Mouse (Mus musculus) G1E-ER4 (cell line): ENCODE results near the gene Rfpl4. TPM values are rescaled to one million over a fixed set of nuclear protein-coding genes. Genes with fewer than 3 reads are reported as not detected.
"Not testable (repeated sequence)": the region's sequence is repeated elsewhere in the genome, so short reads cannot be mapped to it uniquely, and the experiment has no call there.

Source experiments
- GATA1 ChIP-seq: IDR thresholded peaks from one replicate; pipeline ENCODE4 v1.8.0; 2012; ENCODE audit warnings: low read length, inconsistent platforms
- polyA plus RNA-seq: library from polyadenylated mRNA; stranded (reverse); fragments of >175 nt; gene quantifications from 2 replicates; pipeline ENCODE4 v1.2.3, GENCODE M21; 2012

Rfpl4 gene
- polyA plus RNA-seq: not detected in 2 replicates

DNA sequence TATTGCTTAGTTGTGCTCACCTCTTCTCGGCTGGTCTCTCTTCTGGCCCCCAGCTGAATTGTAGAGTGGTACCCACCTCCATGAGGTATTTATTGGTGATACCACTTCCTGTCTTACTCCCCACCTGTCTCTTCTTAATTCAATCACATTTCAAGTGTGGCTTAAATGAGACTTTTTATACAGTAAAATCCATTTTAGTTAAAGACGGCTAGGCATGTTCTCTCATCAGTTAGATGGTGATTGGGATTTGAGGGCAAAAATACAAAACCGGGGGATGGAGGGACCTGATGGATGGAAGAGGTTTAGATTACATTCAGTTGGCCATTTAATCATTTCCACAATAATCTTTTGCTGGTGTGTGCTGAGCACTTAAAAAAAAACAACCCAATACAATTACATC is at the start of gene Rfpl4:
TSS of gene Rfpl4 (minus strand) at position 101 of the 400 bp plus-strand sequence.
- TF ChIP-seq GATA1: no peak

- TF ChIP-seq GATA1: not testable (repeated sequence)
Observed at GRCm38 (mm10) chr7:5149570-5149969, 32.8 kb upstream of the Rfpl4 start, which contains the start of gene Vmn1r55. Vmn1r55 (minus strand) TSS chr7:5149670.

DNA sequence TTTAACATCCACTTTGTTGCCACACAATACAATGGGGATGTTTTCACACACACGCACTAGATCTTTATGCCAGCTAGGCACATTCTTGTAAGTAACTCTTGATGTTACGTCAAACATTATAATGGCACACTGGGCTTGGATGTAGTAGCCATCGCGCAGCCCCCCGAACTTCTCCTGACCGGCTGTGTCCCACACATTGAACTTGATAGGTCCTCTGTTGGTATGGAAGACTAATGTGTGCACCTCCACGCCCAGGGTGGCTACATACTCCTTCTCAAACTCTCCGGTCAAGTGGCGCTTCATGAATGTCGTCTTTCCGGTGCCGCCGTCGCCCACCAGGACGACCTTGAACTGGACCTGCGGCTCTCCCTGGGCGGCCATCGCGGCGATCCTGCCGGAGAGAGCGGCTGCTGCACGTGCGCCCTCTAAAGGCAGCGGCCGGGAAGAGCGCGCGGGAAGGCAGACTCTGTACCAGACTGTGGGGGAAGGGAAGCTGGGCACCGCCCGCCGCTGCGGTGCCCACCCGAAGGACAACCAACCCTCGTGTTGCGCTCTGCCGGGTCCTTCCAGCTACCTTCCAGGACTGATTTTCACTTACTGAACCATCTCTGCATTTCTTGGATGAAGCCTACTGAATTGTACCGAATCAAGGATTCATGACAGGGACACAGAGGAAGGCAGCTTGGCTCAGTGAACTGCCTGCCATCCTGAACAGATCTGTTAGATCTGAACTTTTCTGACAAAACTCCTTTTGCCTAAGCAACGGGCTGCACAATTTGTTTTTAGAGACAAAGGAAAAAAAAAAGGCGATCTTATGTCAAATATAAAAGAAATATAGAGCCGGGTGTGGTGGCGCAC is 9.0 kb upstream of the Rfpl4 start, which contains the start of gene Rasl2-9:
TSS of gene Rasl2-9 (minus strand) at position 402 of the 858 bp plus-strand sequence.
- no peak for TF ChIP-seq GATA1

GRCm38 (mm10) chr7:5125078-5125477 is 8.3 kb upstream of the Rfpl4 start:
- no peak for TF ChIP-seq GATA1

DNA sequence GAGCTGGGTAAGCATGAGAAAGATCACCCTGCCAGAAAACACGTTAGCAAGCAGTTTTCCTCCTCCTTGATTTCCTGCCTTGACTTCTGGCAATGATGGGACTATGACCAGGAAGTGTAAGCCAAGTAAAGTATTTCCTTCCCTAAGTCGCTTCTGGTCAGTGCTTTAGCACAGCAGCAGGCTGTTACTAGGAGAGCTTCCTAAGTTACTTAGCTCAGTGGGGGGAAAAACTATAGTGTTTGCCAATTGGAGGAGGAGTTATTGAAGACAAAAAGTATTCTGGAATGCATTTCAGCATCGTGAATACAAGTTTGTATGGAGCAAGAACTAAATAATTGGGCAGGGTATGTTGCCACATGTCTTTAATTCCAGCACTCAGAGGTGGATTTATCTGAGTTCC is 4.0 kb downstream of the Rfpl4 start:
- no peak for TF ChIP-seq GATA1

- TF ChIP-seq GATA1: no peak
Observed at GRCm38 (mm10) chr7:5109301-5109700, 7.4 kb downstream of the Rfpl4 start.

DNA sequence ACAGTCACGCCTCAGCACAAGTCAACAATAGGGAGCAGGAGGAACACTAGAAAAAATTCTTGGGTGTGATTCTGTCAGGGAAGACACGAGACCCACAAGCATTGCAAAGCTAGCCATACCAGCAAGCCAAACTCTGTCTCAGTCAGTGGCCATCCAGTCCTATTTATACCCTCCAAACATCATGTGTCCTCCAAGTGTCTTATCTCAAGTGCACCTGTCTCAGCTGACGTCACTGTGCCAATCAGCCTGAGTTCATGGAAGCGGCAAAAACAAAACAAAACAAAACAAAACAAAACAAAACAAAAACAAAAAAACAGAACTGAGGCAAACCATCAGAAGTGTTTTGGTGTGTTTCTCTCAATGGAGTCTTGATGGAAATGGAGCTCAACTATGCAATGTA is 8.5 kb downstream of the Rfpl4 start:
- no peak for TF ChIP-seq GATA1

DNA sequence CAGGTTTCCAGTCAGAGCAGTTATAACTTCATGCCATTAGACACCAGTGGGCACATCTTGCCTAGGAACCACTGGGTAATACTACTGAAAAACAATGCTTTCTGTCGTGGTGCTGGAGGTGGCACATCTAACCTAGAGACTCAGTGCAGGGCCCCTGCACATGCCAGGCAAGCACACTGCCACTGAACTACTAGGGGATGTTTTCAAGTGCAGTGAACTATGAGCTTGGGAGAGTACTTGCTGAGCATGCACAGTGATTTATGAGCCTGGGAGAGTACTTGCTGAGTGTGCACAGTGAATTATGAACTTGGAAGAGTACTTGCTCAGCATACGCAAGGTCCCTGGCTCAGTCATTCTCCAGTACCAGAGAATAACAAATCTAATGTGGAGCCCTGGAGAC is 14.2 kb downstream of the Rfpl4 start:
- TF ChIP-seq GATA1: no peak

DNA sequence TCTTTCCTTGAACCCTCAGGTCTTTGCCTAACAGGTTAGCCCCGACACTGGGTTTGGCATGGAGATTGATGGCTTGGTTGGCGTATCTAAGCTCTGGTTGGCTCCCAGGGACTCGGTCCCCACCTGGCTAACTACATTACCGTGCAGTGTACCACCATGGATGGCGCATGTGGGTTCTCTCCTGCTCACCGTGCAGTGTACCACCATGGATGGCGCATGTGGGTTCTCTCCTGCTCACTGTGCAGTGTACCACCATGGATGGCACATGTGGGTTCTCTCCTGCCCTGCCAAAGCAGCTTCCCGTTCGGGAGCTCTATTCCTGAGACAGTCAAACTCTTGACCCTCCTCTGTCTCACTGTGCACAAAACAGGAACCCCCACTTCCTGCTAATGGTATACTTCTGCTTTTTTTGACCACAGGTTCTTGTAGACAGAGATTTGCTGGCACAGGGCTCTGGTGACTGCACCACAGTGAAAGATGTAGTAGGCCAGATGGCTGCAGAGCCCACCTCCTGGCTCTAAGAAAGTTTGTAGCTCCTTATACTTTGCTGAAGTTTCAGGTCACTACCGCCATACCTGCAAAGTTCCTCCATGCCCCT is 15.6 kb downstream of the Rfpl4 start:
- TF ChIP-seq GATA1: no peak

DNA sequence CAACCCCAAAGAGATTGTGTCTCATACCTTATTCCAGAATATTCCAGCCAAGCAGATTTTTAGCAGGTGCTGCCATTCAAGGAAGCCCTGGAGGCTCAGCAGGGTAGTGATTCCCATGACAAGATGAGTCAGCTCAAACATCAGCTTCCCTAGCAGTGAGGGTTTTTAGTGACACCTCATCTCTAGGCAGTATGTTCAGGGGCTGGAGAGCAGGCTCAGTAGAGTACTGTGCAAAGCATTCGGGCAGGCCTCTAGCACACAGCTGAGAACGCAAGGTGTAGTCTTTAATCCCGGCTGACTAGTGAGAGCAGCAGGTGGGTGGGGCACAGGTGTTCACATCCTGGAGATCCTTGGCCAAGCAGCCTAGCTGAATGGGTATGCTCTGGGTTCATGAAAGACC is 17.0 kb downstream of the Rfpl4 start:
- TF ChIP-seq GATA1: no peak

- TF ChIP-seq GATA1: no peak
Observed at GRCm38 (mm10) chr7:5098769-5099168, 18.0 kb downstream of the Rfpl4 start.

- TF ChIP-seq GATA1: no peak
Observed at GRCm38 (mm10) chr7:5092831-5093510, 23.8 kb downstream of the Rfpl4 start.

GRCm38 (mm10) chr7:5092381-5092780 is 24.4 kb downstream of the Rfpl4 start:
- no peak for TF ChIP-seq GATA1

GRCm38 (mm10) chr7:5091008-5091728 is 25.6 kb downstream of the Rfpl4 start:
- no peak for TF ChIP-seq GATA1

- TF ChIP-seq GATA1: no peak
Observed at GRCm38 (mm10) chr7:5089853-5090252, 26.9 kb downstream of the Rfpl4 start.

DNA sequence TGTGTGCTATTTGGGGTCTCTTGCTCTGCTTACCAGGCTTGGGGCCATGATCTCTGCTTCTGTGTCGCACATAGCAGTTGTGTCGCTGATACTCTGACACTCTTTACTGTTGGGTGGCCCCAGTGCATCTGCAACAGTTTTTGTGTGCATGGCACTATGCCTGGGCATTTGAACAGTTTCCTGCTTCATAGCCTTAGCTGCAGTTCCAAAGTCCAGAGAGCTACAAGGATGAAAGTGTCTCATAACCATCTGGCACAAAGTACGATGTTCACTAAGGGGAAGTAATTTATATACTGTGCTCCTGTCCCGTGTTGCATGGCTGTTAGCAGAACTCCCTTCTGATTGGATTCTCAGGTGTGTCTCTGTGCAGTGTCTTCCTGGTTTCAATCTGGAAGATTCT is 28.9 kb downstream of the Rfpl4 start:
- TF ChIP-seq GATA1: no peak
